Mouse (Mus musculus): Measurements from ENCODE around the gene Trp63. TPM values are rescaled to one million over a fixed set of nuclear protein-coding genes. Genes with fewer than 3 reads are reported as not detected.

The Trp63 gene
- polyA plus RNA-seq, 1 experiment from 2014 or later: 0.15 TPM

DNA sequence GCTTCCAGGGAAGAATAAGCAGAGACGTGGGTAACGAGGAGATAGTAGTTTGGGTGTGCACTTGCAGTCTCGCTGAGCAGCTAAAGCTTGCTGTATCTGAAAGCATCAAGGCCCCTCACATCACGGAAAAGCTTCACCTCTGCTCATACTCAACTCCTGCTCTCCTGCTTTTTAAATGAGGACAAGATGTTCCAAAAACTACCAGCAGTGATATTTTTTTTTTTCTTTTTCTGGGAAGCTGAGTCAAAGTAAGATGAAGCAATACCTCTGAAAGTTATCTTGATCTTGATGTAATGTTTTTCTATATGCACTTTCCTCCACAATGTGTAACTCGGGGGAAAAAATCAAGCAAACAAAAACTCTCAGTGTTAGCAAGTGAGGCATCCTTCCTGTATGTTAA lies 102.9 kb downstream of the Trp63 start:
- no peak for ATAC-seq
- 61% methylated on average over 5 of the region's 5 CpGs for WGBS (ENCODE audit: insufficient replicate concordance)
- H3K36me3 ChIP-seq: no peaks in the 10 kb centered on the region
- no peak overlapping the region for H3K27ac ChIP-seq
- H3K27me3 ChIP-seq (replicated peaks): no peaks in the 10 kb centered on the region
- no peak overlapping the region for H3K9ac ChIP-seq
- no peaks in the 10 kb centered on the region for H3K9me3 ChIP-seq (replicated peaks)
- H3K4me3 ChIP-seq: no peak overlapping the region
- H3K4me1 ChIP-seq: no peaks in the 10 kb centered on the region
- H3K4me2 ChIP-seq: no peak overlapping the region

DNA sequence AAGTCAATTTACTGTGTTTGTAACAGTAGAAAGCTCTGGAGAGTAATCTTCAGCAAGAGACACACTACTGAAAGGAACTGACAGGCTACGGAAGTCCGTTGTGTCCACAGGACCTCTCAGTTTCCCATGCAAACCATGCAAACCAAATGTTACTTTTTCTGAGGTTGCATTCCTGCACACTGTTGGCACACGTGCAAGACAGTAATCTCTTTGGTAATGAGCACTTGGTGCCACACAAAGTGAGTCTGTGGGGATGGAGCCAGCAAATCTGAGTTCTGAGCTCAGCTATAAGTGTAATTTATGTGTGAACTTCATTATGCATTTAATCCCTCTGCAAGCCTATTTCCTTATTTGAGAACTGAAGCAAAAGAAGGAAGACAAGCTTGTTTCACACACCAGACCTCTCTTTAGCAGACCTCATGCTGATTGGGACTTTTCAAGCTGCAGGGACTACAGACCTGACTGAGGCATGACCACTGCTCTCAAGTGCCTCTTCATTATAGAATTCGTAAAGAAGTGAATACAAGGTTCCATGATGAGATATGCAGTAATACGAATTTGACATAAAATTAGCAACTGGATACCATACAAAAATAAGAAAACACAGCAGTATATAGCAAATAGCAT lies 109.2 kb downstream of the Trp63 start:
- Histone ChIP-seq H3K4me2 (no peak overlapping the region), H3K9ac (no peak overlapping the region), H3K4me3 (no peak overlapping the region), H3K27ac (no peak overlapping the region), H3K4me1 (no peaks in the 10 kb centered on the region), H3K9me3 (replicated peaks) (no peaks in the 10 kb centered on the region), H3K36me3 (no peaks in the 10 kb centered on the region), H3K27me3 (replicated peaks) (no peaks in the 10 kb centered on the region)
- no peak for ATAC-seq
- 61% methylated on average over 5 of the region's 5 CpGs for WGBS (ENCODE audit: insufficient replicate concordance)

DNA sequence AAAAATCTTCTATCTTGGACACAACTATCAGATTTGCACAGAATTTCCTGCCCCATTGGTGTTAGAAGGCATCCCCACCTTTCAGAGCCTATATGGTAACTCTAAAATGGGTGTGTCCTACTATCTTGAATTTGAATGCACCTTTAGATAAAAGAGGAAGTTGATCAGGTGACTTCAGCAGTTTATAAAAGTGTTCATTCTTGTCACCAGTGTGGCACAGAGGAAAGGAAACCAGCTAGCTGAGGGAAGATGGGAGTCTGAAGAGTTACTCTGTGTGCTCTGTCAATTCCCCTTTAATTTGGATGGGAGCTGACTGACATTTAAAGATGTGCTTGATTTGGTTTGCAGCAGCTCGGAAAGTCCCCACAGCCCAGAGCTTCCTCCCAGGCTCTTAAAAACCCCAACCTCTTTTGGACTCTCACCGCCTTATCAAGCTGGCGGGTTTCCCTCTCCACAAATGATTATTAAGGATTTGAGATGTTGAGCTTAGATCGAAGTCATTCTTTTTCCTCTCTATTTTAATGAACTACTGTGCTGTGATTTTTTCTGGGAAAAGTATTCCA lies 114.2 kb downstream of the Trp63 start:
- Histone ChIP-seq H3K27ac (no peak overlapping the region), H3K4me3 (no peak overlapping the region), H3K4me2 (no peak overlapping the region), H3K4me1 (no peaks in the 10 kb centered on the region), H3K9me3 (replicated peaks) (no peaks in the 10 kb centered on the region), H3K9ac (no peak overlapping the region), H3K36me3 (no peaks in the 10 kb centered on the region), H3K27me3 (replicated peaks) (no peaks in the 10 kb centered on the region)
- no peak for ATAC-seq
- WGBS (ENCODE audit: insufficient replicate concordance): 58% methylated on average over 4 of the region's 4 CpGs

DNA sequence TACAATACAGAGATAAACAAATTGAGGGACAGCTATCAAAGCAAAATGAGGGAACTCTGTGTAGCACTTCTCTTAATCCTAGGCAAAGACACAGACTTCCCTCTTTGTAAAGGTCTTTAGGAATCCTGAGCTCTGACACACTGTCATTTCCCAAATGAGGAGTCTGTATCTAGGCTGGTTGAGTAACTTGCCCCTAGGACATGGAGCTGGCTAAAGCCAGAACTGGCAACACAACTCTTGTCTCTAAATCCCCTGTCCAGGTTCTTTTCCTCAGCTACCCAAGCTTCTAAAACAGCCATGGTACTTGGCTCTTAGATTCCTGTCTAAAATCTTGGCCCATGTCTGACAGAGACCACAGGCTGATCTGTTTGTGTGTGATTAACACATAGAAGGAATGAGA lies 116.1 kb downstream of the Trp63 start:
- no peak overlapping the region for H3K9ac ChIP-seq
- no peak overlapping the region for H3K4me3 ChIP-seq
- no peak overlapping the region for H3K4me2 ChIP-seq
- ATAC-seq: no peak
- H3K36me3 ChIP-seq: no peaks in the 10 kb centered on the region
- H3K27me3 ChIP-seq (replicated peaks): no peaks in the 10 kb centered on the region
- H3K4me1 ChIP-seq: no peaks in the 10 kb centered on the region
- H3K27ac ChIP-seq: no peak overlapping the region
- no peaks in the 10 kb centered on the region for H3K9me3 ChIP-seq (replicated peaks)

DNA sequence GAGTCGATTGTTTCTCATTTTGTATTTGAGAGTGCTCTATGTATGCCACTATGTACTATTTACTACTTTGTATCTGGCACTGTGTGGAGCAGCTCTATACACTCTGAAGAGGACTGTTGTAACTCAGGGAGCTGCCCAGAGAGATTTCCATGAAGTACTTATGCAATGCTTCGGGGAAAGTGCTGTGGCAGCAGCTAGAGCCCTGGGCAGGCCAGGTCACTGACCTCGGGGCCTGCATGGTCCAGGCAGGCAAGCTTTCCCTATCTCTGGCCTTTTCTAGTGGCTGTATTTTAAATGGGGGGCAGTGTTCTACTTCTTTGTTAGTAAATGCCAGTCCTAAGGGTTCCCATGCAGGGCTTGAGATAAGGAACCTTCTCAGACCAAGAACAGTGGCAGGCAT lies 121.4 kb downstream of the Trp63 start:
- no peak overlapping the region for H3K9ac ChIP-seq
- H3K27me3 ChIP-seq (replicated peaks): no peaks in the 10 kb centered on the region
- no peaks in the 10 kb centered on the region for H3K36me3 ChIP-seq
- H3K4me1 ChIP-seq: no peaks in the 10 kb centered on the region
- ATAC-seq: no peak
- whole genome bisulfite sequencing (ENCODE audit: insufficient replicate concordance): 62% methylated on average over 3 of the region's 3 CpGs
- H3K4me3 ChIP-seq: no peak overlapping the region
- no peak overlapping the region for H3K27ac ChIP-seq
- no peak overlapping the region for H3K4me2 ChIP-seq
- H3K9me3 ChIP-seq (replicated peaks): no peaks in the 10 kb centered on the region

DNA sequence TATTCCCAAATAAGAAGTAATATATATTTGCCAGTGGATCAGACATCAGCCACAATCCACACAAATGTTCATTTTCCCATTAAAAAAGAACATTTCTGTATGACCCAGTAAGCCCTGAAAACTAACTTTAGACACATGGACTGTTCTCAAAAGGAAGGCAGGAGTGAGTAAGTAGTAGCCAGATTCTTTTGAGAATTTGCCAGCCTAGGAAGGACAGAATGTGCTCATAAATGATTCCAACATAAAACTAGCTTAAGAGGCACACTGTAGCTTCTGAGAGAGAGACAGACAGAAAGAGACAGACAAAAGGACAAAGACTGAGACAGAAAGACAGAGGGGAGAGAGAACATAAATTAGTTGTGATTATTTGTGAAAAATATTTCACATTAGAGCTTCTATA lies 123.6 kb downstream of the Trp63 start:
- Histone ChIP-seq H3K9ac (no peak overlapping the region), H3K4me2 (no peak overlapping the region), H3K9me3 (replicated peaks) (no peaks in the 10 kb centered on the region), H3K27me3 (replicated peaks) (no peaks in the 10 kb centered on the region), H3K36me3 (no peaks in the 10 kb centered on the region), H3K4me1 (no peaks in the 10 kb centered on the region), H3K27ac (no peak overlapping the region), H3K4me3 (no peak overlapping the region)
- no peak for ATAC-seq

DNA sequence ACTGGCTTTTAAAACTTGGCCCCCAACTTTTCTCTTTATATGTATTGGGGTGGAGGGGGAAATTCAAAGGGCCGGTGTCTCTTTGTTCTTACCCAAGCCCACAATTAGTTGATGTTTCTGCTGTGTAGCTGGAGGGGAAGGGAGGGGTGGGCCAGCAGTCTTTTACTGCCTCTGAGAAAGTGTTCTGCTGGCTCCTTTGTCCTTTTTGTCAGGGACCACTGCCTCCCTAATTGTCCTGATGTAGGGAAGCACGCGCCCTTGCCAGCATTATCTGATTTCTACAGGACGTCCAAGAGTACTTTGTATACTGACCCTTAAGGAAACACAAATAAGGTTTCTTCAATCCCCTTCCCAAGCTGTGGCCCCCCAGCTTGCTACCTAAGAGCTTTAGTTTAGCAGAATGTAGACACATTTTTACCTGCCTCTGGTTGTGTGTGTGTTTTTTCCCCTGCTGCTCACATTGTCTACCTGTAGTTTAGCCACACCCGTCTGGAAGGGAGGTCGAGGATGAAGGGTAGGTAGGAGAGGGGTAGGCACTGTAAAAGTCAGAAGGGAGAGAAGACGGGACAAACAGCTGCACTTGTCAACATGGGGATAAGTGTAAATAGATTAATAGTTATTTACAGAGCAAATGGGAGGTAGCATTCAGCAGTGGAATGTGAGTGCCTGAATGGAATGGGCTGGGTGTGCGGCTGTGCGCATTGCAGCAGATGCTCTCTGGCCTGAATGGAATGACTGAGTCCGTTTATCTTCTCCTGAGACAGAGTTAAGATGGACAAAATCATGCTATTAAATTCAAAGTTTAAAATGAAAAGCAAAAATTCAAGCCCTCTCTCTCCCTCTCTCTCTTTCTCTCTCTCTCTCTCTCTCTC lies 134.4 kb downstream of the Trp63 start:
- Histone ChIP-seq H3K4me1 (no peaks in the 10 kb centered on the region), H3K4me2 (no peak overlapping the region), H3K36me3 (no peaks in the 10 kb centered on the region), H3K4me3 (no peak overlapping the region), H3K9ac (no peak overlapping the region), H3K27me3 (replicated peaks) (no peaks in the 10 kb centered on the region), H3K27ac (no peak overlapping the region), H3K9me3 (replicated peaks) (no peaks in the 10 kb centered on the region)
- ATAC-seq: no peak
- WGBS (ENCODE audit: insufficient replicate concordance): 55% methylated on average over 10 of the region's 10 CpGs

DNA sequence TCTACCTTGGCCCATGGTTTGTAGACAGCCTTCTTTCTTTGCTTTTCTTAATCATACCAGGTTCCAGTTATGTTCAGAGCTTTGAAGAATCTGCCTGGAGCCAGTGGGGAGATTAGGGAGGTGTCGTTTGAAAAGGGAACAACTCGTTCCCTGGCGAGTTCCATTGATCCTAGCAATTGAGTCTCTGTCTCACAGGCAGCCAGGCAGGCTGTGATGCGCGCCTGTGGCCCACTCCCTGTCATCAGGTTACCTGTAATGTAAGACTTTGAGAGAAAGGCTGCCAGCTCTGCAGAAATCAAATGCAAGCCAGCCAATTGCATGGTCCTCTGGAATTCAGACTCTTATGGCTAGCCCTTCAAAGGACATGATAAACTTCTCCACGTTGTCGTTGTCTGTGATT lies 142.5 kb downstream of the Trp63 start:
- Histone ChIP-seq H3K4me2 (no peak overlapping the region), H3K27ac (no peak overlapping the region), H3K4me3 (no peak overlapping the region), H3K9me3 (replicated peaks) (no peaks in the 10 kb centered on the region), H3K27me3 (replicated peaks) (no peaks in the 10 kb centered on the region), H3K9ac (no peak overlapping the region), H3K4me1 (no peaks in the 10 kb centered on the region), H3K36me3 (no peaks in the 10 kb centered on the region)
- no peak for ATAC-seq
- WGBS (ENCODE audit: insufficient replicate concordance): 56% methylated on average over 7 of the region's 7 CpGs

DNA sequence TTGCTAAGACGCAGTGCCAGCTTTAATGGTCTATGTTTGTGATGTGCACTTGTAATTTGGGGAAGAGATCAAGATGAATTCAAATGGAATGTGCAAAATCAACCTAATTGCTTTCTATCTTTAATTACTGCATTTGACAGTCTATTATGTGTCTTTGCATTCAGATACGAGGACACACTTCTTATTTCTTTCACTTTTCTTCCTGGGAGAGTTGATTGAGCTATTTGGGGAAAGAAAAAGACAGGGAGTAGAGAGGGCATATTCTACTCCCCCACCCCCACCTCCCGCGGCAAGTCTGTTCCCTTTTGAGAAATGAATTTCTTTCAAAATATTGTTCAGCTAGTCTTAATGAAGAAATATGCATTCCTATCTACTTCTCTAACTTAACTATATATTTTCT lies 149.0 kb downstream of the Trp63 start:
- Histone ChIP-seq H3K36me3 (no peaks in the 10 kb centered on the region), H3K27me3 (replicated peaks) (no peaks in the 10 kb centered on the region), H3K4me1 (no peaks in the 10 kb centered on the region), H3K4me2 (no peak overlapping the region), H3K4me3 (no peak overlapping the region), H3K9me3 (replicated peaks) (no peaks in the 10 kb centered on the region), H3K9ac (no peak overlapping the region), H3K27ac (no peak overlapping the region)
- 73% methylated on average over 4 of the region's 4 CpGs for WGBS (ENCODE audit: insufficient replicate concordance)
- ATAC-seq: no peak

DNA sequence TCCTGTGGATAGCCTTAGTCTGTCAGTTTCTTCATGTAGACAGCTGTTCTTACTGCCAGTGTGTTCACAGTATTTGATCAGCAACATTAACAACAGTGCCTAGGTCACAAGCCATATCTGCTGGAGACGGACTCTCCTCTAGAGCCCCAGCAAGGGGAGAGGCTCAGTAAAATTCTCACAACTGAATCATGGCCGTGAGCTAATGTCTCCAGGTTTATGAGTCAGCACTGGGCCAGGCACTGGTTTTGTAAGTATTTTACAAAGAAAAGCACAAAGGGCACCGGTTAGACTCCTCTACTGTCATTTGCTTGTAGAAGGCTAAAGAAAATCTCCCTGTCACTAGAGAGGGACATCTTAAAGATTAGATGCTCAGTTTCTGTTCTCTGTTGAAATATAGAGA lies 151.7 kb downstream of the Trp63 start:
- Histone ChIP-seq H3K9ac (no peak overlapping the region), H3K27me3 (replicated peaks) (no peaks in the 10 kb centered on the region), H3K27ac (no peak overlapping the region), H3K9me3 (replicated peaks) (no peaks in the 10 kb centered on the region), H3K4me1 (no peaks in the 10 kb centered on the region), H3K4me2 (no peak overlapping the region), H3K36me3 (no peaks in the 10 kb centered on the region), H3K4me3 (no peak overlapping the region)
- no peak for ATAC-seq
- WGBS (ENCODE audit: insufficient replicate concordance): 62% methylated on average over 3 of the region's 3 CpGs

DNA sequence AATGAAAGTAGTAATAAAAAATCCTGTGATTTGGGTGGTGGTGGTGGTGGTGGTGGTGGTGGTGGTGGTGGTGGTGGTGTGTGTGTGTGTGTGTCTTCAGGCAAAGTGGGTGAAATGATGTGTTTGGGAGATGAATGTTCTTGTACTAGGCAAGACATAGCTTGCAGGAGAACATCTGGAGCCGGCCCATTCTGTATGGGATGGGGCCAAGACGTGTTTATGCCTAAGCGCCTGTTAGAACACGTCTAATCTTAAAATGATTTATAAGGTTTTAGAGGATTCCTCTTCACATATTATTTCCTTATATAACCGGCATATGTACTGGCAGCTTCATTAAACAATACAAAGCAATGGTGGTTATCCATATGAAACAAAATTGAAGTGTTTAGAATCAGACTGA lies 152.2 kb downstream of the Trp63 start:
- Histone ChIP-seq H3K9me3 (replicated peaks) (no peaks in the 10 kb centered on the region), H3K27me3 (replicated peaks) (no peaks in the 10 kb centered on the region), H3K4me3 (no peak overlapping the region), H3K9ac (no peak overlapping the region), H3K27ac (no peak overlapping the region), H3K36me3 (no peaks in the 10 kb centered on the region), H3K4me1 (no peaks in the 10 kb centered on the region), H3K4me2 (no peak overlapping the region)
- WGBS (ENCODE audit: insufficient replicate concordance): 71% methylated on average over 5 of the region's 5 CpGs
- ATAC-seq: no peak

DNA sequence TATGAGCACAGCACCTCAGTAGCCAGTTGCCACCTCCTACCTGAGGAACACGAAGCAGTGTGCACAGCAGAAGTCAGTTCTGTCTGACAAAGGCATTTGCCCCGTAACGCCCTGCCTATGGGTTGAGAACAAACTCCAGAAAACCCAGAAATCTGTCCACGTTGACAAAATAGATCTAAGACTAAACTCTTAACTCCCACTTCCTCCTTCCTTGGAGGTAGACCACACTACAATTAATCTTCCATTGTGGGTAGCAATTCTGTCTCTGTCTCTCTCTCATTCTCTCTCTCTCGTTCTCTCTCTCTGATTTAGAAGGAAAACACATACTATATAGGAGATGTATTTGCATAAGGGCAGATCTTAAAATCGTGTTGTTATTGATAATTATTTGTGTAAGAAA lies 159.4 kb downstream of the Trp63 start:
- WGBS (ENCODE audit: insufficient replicate concordance): 49% methylated on average over 6 of the region's 6 CpGs
- no peak overlapping the region for H3K27ac ChIP-seq
- no peaks in the 10 kb centered on the region for H3K27me3 ChIP-seq (replicated peaks)
- H3K4me3 ChIP-seq: no peak overlapping the region
- H3K36me3 ChIP-seq: no peaks in the 10 kb centered on the region
- H3K9me3 ChIP-seq (replicated peaks): no peaks in the 10 kb centered on the region
- H3K4me2 ChIP-seq: no peak overlapping the region
- H3K9ac ChIP-seq: no peak overlapping the region
- no peaks in the 10 kb centered on the region for H3K4me1 ChIP-seq
- no peak for ATAC-seq

All from liver, embryonic 12.5 days (tissue).